Mouse (Mus musculus) small intestine, adult 2 months (tissue): Measurements from ENCODE around the gene Lmo3. TPM values are rescaled to one million over a fixed set of nuclear protein-coding genes. Genes with fewer than 3 reads are reported as not detected.

Experiments used
- H3K27ac ChIP-seq: fragments of 200-500 bp; 2 replicates; pipeline ENCODE4 v1.5.1; 2012; ENCODE audit warnings: low read depth, low read length, control low read depth, inconsistent platforms; ENCODE audit not compliant: insufficient read depth
- H3K27me3 ChIP-seq: fragments of 200-500 bp; 2 replicates; pipeline ENCODE4 v1.6.1; 2012; ENCODE audit warnings: mild to moderate bottlenecking, moderate library complexity, low read length, inconsistent platforms; ENCODE audit not compliant: control insufficient read depth, insufficient read depth
- H3K36me3 ChIP-seq: fragments of 200-500 bp; 2 replicates; pipeline ENCODE4 v1.6.1; 2012; ENCODE audit warnings: mild to moderate bottlenecking, low read length, control low read depth, inconsistent platforms; ENCODE audit not compliant: control insufficient read depth, insufficient read depth
- H3K4me1 ChIP-seq: fragments of 200-500 bp; 2 replicates; pipeline ENCODE4 v1.6.1; 2012; ENCODE audit warnings: low read length, inconsistent platforms, mixed read lengths; ENCODE audit not compliant: control insufficient read depth, insufficient read depth, insufficient read length
- H3K4me3 ChIP-seq: fragments of 200-500 bp; 2 replicates; pipeline ENCODE4 v1.5.1; 2012; ENCODE audit warnings: low read depth, mild to moderate bottlenecking, control low read depth, inconsistent platforms, low read length, moderate library complexity
- CTCF ChIP-seq: fragments of 200-500 bp; IDR thresholded peaks from 2 replicates; pipeline ENCODE4 v1.5.1; 2012; ENCODE audit warnings: low read depth, mild to moderate bottlenecking, control low read depth, inconsistent platforms, low read length, moderate library complexity, mixed read lengths; ENCODE audit not compliant: insufficient replicate concordance, insufficient read length; ENCODE audit errors: extremely low read depth
- POLR2A ChIP-seq: fragments of 200-500 bp; IDR thresholded peaks from 2 replicates; pipeline ENCODE4 v1.6.1; 2012; ENCODE audit warnings: low read depth, mild to moderate bottlenecking, control low read depth, inconsistent platforms, low read length, moderate library complexity
- WGBS: fragments of 180-500 bp; shearing (Covaris S2); methylation state at CpG from one replicate; pipeline ENCODE4 v1.1.7; 2018; 5-methylcytosine and 5-hydroxymethylcytosine counted together
- polyA plus RNA-seq: library from polyadenylated mRNA; depleted of rRNA; stranded (reverse); fragments of >200 nt; gene quantifications from 2 replicates; pipeline ENCODE4 v1.2.3, GENCODE M21; 2012; rRNA removed

Lmo3 gene
- 0.19 and 0.38 TPM in 2 replicates for polyA plus RNA-seq

DNA sequence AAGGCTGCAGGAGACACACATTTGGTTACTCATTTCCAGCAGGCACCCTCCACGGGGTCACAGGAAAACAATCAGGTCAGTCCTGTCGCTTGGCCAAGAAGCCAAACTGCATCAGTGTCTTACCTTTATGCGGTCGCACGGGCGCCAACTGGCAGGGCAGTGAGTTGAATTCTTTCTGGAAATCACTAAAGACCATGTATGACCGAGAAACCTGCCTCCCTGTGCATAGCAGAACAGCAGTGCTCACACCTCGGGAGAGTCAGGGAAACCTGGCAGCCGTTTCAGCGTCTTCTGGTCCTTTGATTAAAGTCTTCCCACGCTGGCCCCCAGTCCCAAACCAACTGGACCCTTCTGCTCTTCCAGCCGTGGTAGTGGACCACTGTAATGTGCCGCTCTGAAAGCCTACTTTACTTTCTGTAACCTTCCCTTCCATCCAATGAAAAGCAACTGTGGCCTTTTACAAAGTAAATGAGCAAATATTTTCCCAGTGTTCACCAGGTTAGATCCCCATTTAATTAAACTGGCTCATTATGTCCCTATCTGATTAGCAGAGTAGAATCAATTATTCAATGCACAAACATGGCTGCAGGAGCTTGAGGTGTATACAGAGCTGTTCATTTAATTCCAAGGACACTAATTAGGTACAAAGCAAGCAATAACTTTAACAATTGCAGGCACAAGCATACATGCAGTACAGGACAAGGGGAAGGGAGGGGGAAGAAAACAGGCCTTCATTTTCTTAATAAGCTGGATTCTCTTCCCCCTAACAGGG, at the start of gene Lmo3:
Gene Lmo3 (minus strand): TSS at position 235 of the 772 bp plus-strand sequence.
- Histone ChIP-seq H3K36me3 (no peaks in the 10 kb centered on the region), H3K27me3 (no peaks in the 10 kb centered on the region), H3K27ac (no peak within 1 kb of the TSS), H3K4me1 (no peaks in the 10 kb centered on the region), H3K4me3 (no peak within 1 kb of the TSS)
- WGBS = 74% methylated on average over 13 of the region's 13 CpGs
- no peak for TF ChIP-seq POLR2A
- no peak for TF ChIP-seq CTCF

DNA sequence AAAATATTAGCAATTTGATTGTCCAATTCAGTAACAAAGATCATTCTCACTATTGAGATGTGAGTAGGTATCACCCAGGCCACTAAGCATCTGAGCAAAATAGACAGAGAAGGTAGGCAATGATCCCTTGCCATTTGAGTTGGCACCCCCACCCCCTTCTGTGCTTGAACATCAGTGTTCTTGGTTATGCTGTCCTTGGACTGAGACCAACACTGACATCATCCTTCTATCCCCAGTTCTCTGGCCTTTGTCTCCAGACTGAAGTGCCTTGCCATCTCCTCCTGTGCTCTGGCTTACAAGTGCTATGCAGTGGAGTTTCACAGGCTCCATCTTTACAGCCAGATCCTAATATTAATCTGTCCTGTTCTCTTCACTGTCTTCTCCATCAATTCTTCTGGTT, 39.0 kb upstream of the Lmo3 start:
- Histone ChIP-seq H3K27me3 (no peaks in the 10 kb centered on the region), H3K4me3 (no peak overlapping the region), H3K27ac (no peak overlapping the region), H3K36me3 (no peaks in the 10 kb centered on the region), H3K4me1 (no peaks in the 10 kb centered on the region)
- no peak for TF ChIP-seq CTCF
- no peak for TF ChIP-seq POLR2A

DNA sequence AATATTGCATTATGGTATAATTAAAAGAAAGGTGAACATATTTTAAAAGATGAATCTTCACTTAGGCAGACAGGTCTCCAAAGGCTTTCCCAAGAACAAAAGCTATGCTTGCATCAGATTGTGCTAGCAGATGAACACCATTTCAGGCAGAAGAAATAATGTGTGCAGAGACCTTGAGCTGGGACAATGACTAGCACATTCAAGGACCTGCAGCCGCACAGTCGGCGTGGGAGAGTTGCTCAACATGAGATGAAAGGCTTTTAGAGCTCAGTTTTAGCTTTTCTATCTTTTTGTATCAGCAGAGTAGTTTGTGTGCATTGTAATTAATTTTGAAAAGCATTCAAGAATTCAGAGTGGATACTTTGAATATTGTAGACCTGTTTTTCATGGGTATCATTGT, 36.6 kb upstream of the Lmo3 start:
- no peaks in the 10 kb centered on the region for H3K27me3 ChIP-seq
- H3K36me3 ChIP-seq = no peaks in the 10 kb centered on the region
- H3K4me3 ChIP-seq = no peak overlapping the region
- H3K4me1 ChIP-seq = no peaks in the 10 kb centered on the region
- H3K27ac ChIP-seq = no peak overlapping the region
- 89% methylated on average over 3 of the region's 3 CpGs for WGBS
- TF ChIP-seq CTCF (no peak), POLR2A (no peak)

DNA sequence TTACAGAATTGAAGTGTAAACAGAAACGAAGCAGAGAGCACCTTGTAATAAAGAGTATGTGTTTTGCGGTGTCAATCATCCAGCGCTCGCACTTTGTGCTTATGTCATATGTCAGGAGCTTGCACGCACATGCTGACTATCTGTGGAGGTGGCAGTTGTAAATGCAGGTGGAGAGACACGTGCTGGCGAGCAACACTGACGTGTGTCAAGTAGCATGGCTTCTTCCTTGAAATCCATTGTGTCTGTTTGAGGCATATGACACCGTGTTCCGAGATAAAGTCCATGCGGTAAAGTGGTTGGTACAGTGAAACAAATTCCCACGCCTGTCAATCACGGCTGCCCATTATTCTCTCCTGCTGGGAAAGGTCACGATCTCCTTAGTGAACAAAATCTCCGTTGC, 15.2 kb upstream of the Lmo3 start:
- no peaks in the 10 kb centered on the region for H3K4me1 ChIP-seq
- H3K36me3 ChIP-seq = no peaks in the 10 kb centered on the region
- H3K4me3 ChIP-seq = no peak overlapping the region
- WGBS = 82% methylated on average over 15 of the region's 15 CpGs
- TF ChIP-seq CTCF (no peak), POLR2A (no peak)
- H3K27ac ChIP-seq = no peak overlapping the region
- H3K27me3 ChIP-seq = no peaks in the 10 kb centered on the region

DNA sequence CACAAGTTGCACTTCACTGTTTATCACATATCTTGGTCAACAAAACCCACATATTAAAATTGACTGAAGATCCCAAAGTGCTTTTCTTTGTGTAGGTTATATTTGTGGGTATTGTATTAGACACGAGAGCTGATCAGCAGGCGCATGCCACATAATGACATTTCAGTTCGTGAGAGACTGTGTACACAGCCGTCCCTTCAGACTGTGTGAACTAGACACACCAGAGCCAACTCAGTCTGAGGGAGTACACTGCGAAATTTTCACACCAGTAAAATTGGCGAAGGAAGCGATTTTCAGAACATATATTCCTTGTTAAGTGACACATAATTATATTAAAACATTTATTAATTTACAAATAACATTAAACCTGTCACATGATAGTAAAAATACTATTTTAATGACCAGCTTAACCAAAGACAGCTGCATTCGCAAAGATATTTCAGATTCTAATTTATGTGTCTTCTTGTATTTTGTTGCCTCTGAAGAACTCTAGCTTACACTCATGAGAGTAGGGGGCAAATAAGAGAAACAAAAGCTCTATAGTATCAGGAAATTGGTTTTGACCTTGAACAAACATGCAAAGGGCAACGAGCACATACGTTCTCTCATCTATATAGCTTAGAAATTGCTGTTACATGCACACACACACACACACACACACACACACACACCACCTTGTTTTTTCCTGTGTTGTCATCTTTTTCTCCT, 14.4 kb upstream of the Lmo3 start:
- 63% methylated on average over 10 of the region's 10 CpGs for WGBS
- Histone ChIP-seq H3K27me3 (no peaks in the 10 kb centered on the region), H3K4me1 (no peaks in the 10 kb centered on the region), H3K36me3 (no peaks in the 10 kb centered on the region), H3K27ac (no peak overlapping the region), H3K4me3 (no peak overlapping the region)
- TF ChIP-seq CTCF = no peak

DNA sequence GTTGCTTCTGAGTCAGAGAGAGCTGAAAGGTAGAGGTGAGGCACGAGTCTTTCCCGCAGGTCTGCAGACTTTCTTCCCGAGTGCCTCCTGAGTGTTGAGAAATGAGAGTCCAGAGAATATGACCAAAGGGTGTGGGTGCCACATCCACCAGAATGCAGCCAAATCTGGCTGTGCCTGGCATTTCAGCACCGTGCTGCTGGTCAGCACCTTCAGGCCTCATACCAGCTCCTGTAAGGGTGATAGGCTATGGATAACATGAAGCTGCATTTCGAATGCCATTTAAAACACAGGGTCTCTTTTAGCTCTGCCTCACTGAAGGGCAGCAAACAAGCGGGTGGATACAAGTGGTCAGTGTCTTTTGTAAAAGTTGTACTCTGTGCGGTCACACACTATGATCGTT, 1.5 kb upstream of the Lmo3 start:
- Histone ChIP-seq H3K27ac (no peak overlapping the region), H3K4me3 (no peak overlapping the region), H3K36me3 (no peaks in the 10 kb centered on the region), H3K27me3 (no peaks in the 10 kb centered on the region), H3K4me1 (no peaks in the 10 kb centered on the region)
- WGBS = 68% methylated on average over 8 of the region's 8 CpGs
- TF ChIP-seq CTCF (no peak), POLR2A (no peak)

DNA sequence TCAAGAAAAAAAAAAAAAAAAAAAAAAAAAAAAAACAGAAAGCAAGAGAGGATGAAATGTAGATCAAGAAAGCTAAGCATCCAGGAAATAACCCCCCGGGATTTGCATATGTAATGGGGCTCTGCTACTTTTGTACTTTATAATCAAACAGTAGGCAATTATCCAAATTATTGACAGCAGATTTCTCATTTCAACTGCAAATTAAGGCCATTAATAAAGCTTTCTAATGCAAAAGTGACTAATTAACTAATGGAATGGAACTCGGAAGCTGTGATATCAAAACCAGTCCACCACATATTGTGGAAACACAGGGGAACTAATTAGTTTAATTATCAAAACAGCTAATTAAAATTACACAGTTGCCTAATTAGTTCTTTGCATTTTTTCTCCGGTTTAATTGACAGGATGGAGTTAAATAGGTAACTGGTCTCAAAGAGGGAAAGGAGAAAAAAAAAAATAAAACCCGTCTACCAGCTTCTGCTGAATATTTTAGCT, 785 bp upstream of the Lmo3 start:
- H3K27me3 ChIP-seq = no peaks in the 10 kb centered on the region
- 68% methylated on average over 4 of the region's 4 CpGs for WGBS
- no peak overlapping the region for H3K4me3 ChIP-seq
- H3K36me3 ChIP-seq = no peaks in the 10 kb centered on the region
- no peaks in the 10 kb centered on the region for H3K4me1 ChIP-seq
- no peak for TF ChIP-seq POLR2A
- no peak for TF ChIP-seq CTCF
- no peak overlapping the region for H3K27ac ChIP-seq
